Mouse (Mus musculus) B cell, adult 2 months (primary cell): ENCODE measurements at regions not wholly inside any gene's neighbourhood (a gene's known extent, or its start where the extent isn't known, plus 50 kb on each side); places are given as distances from the start of the nearest gene placed in this dataset.
A peak's percentile ranks its signal among the peaks of the same experiment; 100 is the strongest.

Source experiments
- DNase-seq, 2 experiments: peaks; one replicate each; pipeline ENCODE4 v3.0.0; 2022

- no peak for DNase-seq
These were observed 343.3 kb upstream of the Smarca2 start for GRCm38 (mm10) chr19:26261530-26261929.

DNA sequence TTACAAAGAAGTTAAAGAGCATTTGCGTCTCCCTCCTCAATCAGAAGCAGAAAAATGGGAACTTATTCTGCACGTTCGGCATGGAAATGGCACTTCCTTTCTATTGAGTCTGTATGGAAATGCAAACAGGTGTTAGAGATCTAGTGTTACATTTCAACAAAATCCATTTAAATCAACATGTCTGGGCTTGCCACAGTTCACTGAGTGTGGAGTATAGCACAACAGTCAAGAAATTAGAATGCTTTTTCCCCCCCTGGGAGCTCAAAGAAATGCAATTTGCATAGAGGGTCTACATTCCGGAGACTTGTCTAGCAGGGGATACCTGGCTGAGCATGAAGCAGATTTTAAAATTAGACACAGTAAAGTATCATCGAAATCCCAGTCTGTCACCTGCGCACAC lies 308.5 kb upstream of the Smarca2 start:
- DNase-seq: no peak

- no peak for DNase-seq
These were observed 296.2 kb upstream of the Smarca2 start for GRCm38 (mm10) chr19:26308477-26309135.

DNA sequence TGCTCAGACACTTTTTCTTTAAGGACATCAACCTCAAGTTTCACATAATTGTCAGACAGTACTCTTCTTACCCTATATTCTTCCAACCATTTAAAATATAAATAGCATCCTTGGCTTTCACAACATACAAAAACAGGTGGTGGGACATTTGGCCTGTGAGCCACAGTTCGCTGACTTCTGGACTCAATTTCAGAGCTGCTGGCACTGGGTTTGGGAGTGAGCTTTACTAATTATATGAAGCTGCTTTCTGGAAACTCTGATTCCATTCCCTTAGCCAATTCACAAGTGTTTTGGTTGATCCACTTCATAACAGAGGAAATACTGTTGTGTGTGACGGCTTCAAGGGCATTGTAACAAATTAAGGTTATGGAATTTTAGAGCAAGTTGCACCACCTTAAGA lies 285.9 kb upstream of the Smarca2 start:
- DNase-seq: no peak

DNA sequence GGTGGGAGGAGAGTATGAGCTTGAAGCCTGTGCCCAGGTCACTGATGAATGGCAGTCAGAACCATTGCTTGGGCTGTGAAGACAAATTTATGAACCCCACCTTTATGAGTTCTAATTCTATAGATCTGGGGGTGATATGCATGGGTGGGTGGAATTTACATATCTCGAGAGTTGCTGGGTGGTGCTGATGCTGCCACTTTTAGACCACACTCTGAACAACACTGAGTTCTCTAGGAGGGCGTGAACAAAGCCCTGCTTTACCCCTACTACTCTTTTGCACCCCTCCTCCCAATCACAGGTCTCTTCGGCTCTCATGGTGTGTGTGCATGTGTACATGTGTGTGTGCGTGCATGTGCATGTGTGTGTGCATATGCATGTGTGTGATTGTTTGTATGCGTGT lies 281.2 kb upstream of the Smarca2 start:
- no peak for DNase-seq

- DNase-seq: no peak
These were observed 265.7 kb upstream of the Smarca2 start for GRCm38 (mm10) chr19:26339120-26339519.

DNA sequence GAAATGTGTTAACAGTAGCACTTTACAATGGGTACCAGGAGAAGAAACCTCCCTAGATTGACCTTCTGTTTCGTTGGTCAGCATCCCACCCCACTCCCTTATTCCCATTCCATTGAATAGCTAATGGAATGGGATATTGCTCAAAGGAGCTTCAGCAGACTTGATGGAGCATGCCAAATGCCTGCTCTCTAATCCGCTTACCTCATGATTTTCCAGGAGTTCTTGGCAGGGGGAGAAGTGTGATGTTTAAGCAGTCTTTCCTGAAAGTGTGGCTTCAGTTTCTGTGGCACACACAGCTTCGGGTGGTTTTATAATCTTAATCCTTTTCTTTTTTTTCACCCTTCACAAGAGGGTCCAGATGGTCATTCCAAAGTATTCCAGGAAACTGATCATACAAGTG lies 264.7 kb upstream of the Smarca2 start:
- no peak for DNase-seq

DNA sequence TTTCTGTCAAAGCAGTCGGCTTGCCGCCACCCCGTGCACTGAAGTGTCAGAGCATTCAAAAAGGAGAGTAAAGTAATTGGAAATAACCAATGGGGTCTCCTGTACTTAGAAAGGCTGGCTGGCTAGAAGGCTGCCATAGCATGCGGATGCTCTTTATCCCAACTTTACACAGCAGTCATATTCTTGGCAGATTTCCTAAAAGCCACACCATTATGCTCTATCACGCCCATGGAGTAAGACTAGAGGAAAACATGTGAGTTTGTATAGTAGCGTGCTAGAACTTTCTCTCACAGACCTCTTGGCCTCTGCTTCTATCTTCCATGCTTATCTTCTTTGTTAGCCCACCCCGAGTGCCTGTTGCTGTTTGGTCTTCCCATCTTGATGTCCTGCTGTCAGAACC lies 249.8 kb upstream of the Smarca2 start:
- DNase-seq: no peak

DNA sequence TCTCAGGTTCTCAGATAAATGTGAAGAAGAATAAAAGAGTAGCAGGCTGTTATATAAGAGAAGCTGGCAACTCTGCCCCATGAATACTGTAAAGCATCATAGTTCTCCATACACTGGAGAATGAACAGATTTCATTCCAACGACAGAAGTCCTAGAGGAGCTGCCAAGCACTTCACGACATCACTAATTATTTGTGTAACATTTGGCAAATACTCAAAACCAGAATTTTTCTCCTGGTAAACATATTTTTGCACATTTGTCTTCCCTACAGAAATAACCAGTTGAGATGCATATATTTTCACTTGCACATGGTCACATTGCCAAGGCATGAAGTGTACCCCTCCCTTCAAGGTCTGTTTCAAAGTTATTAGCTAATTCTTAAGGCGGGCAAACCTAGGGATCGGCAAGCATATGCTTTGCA lies 220.9 kb upstream of the Smarca2 start:
- no peak for DNase-seq

- DNase-seq: no peak
These were observed 218.8 kb upstream of the Smarca2 start for GRCm38 (mm10) chr19:26386075-26386474.

DNA sequence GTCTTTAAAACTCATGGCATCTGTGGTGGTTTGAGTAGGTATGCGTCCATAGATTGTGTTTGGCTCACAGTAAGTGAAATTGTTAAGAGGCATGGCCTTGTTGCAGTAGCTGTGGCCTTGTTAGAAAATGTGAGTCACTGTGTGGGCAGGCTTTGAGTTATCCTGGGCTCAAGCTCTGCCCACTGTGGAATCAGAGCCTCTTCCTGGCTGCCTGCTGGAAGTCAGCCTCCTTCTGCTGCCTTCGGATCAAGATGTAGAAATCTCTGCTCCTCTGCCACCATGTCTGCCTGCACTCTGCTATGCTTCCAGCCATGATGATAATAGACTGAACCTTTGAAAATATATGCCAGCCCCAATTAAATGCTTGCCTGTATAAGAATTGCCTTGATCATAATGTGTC lies 192.2 kb upstream of the Smarca2 start:
- DNase-seq: no peak

GRCm38 (mm10) chr19:26414476-26415024 lies 190.3 kb upstream of the Smarca2 start:
- no peak for DNase-seq

DNA sequence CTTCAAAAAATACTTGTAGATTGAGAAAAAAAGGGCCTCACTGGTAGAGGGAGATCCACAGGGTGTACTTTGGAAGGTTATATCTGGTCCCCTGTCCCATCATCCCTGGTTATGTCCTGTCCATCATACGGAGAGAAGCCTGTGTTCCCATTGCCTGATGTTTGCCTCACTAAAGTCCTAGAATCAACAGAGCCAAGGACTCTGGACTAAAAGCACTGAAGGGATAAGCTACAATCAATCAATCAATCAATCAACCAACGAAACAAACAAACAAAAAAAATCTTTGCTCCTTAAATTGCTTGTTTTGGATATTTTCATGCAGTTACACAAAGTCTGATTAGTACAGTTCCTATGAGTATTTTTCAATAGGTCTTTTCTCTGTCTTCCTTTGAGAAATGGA lies 185.1 kb upstream of the Smarca2 start:
- no peak for DNase-seq

- no peak for DNase-seq
These were observed 165.7 kb upstream of the Smarca2 start for GRCm38 (mm10) chr19:26439163-26439562.

DNA sequence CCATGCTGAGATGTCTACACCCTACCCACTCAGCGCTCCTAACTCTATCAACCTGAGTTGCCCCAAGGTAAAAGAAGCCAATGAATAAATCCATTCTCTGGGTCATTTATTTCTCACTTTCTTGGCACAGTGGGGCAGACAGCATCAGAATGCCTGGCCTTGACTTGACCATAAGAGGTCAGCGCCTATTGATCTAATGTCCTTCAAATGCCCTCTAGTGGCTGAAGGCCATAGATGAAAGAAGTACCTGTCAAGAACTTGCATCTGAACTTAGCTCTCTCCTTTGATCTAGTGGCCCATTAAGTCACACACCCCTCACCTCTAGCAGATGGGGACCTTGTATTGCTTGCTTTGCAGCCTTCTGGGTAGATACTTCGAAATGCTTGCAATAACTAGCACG lies 159.5 kb upstream of the Smarca2 start:
- DNase-seq: peak; percentile 4

- no peak for DNase-seq
These were observed 157.3 kb upstream of the Smarca2 start for GRCm38 (mm10) chr19:26447427-26448023.

DNA sequence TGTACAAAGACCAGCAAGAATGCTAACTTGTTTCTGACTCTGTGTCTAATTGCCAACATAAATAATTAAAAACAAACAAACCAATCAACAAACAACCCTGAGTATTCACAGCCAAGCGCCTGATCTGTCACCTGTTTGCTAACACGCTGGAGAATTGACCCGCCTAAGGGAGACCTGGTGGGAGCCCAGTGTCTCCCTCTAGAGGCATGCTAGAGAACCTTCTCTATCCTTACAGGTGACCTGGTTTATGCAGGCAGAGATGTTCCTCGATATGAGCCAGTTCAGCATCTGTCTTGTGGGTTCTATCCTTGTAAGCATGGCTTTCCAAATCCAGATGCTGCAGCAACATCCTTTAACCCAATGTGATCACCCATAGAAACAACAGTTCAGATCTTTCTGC lies 143.1 kb upstream of the Smarca2 start:
- no peak for DNase-seq

- DNase-seq: peak; percentile 0 to 4
These were observed 139.6 kb upstream of the Smarca2 start for GRCm38 (mm10) chr19:26465228-26465627.

- DNase-seq: no peak
These were observed 138.6 kb upstream of the Smarca2 start for GRCm38 (mm10) chr19:26466244-26466643.

- no peak for DNase-seq
These were observed 137.6 kb upstream of the Smarca2 start for GRCm38 (mm10) chr19:26467179-26467651.

DNA sequence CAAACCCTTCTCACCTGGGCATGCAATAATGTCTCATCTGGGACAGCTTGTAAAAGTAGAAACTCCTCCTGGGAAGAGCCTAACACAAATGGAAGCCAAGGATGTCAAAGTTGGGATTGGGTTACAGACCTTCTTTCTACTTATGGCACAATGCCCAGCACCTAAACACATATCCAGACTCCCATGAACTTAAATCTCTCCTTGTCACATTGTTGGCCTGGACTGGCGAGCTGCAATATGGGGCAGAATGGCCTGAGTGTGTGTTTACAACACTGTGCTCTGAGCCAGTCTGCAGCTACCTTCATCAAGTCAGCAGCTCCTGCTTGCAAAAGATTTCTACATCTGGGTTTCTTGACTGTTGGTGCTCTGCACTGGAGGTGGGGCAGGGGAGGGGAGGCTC lies 132.2 kb upstream of the Smarca2 start:
- DNase-seq: no peak

- no peak for DNase-seq
These were observed 131.6 kb upstream of the Smarca2 start for GRCm38 (mm10) chr19:26473211-26473610.

- no peak for DNase-seq
These were observed 129.7 kb upstream of the Smarca2 start for GRCm38 (mm10) chr19:26475197-26475596.

DNA sequence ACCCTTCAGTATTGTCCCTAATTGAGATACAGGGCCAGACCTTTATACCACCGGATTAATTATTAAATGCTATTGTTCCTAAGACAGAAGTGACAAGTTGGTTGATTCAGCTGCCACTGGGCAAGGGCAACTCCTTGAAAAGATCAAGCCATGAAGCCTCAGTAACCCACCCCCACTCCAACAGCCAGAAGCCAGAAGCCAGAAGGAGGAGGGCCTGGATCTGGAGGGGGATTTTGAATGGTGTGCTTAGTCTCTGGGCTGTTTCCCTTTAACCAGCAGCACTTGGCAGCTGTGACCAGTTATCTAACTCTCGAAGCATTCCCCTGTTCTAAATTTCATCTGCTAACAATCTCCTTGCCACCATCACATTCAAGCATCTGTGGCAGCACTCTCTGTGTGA lies 129.1 kb upstream of the Smarca2 start:
- DNase-seq: no peak
